Mouse (Mus musculus) limb, embryonic 11.5 days (tissue): Measurements from ENCODE around the gene Ly6g5b. TPM values are rescaled to one million over a fixed set of nuclear protein-coding genes. Genes with fewer than 3 reads are reported as not detected.

Source experiments
- ATAC-seq: fragments of 200-750 bp; cut with Nextera tagmentation; 2 replicates; pipeline ENCODE4 v1.8.0; 2017; ENCODE audit warnings: low read depth; ENCODE audit not compliant: insufficient number of reproducible peaks, low FRiP score, low TSS enrichment
- DNase-seq: peaks from one replicate; pipeline ENCODE4 v3.0.0-alpha.2; 2015; ENCODE audit warnings: low spot score
- H3K27ac ChIP-seq: fragments of 300-500 bp; sonication (generic); replicated peaks from 2 replicates; pipeline ENCODE4 v1.5.1; 2014; ENCODE audit warnings: low read depth, mild to moderate bottlenecking, low read length
- H3K27me3 ChIP-seq: fragments of 300-500 bp; sonication (generic); 2 replicates; pipeline ENCODE4 v1.6.1; 2014; ENCODE audit warnings: mild to moderate bottlenecking, low read length, mixed read lengths; ENCODE audit not compliant: control insufficient read depth, insufficient read depth
- H3K36me3 ChIP-seq: fragments of 300-500 bp; sonication (generic); 2 replicates; pipeline ENCODE4 v1.6.1; 2014; ENCODE audit warnings: mild to moderate bottlenecking, low read length, moderate library complexity, mixed read lengths; ENCODE audit not compliant: control insufficient read depth, insufficient read depth
- H3K4me1 ChIP-seq: fragments of 300-500 bp; sonication (generic); 2 replicates; pipeline ENCODE4 v1.6.1; 2014; ENCODE audit warnings: low read length, mixed read lengths; ENCODE audit not compliant: control insufficient read depth, insufficient read depth
- H3K4me2 ChIP-seq: fragments of 300-500 bp; sonication (generic); 2 replicates; pipeline ENCODE4 v1.6.1; 2014; ENCODE audit warnings: low read depth, mild to moderate bottlenecking, moderate library complexity; ENCODE audit not compliant: severe bottlenecking
- H3K4me3 ChIP-seq: fragments of 300-500 bp; sonication (generic); 2 replicates; pipeline ENCODE4 v1.5.1; 2014; ENCODE audit warnings: low read depth, low read length
- H3K9ac ChIP-seq: fragments of 300-500 bp; sonication (generic); 2 replicates; pipeline ENCODE4 v1.6.1; 2014; ENCODE audit warnings: mild to moderate bottlenecking, low read length
- H3K9me3 ChIP-seq: fragments of 300-500 bp; sonication (generic); 2 replicates; pipeline ENCODE4 v1.6.1; 2016; ENCODE audit warnings: low read length; ENCODE audit not compliant: control insufficient read depth
- WGBS: fragments of 180-500 bp; shearing (Covaris S2); extraction: QIAGEN DNeasy Blood & Tissue Kit; methylation state at CpG from one replicate; pipeline ENCODE4 v1.1.7; 2014; 5-methylcytosine and 5-hydroxymethylcytosine counted together
- polyA plus RNA-seq: library from polyadenylated mRNA; unstranded; fragments of >200 nt; fragmentation: Nextera tagmentation; extraction: Ambion mirVana; gene quantifications from 2 replicates; pipeline ENCODE4 v1.2.1, GENCODE M21; 2014

The Ly6g5b gene
- polyA plus RNA-seq, 1 experiment from 2014 or later, result 0.75 TPM

- no peaks in the 10 kb centered on the region for H3K4me1 ChIP-seq
- 79% methylated on average over 10 of the region's 10 CpGs for WGBS
- no peak overlapping the region for H3K27ac ChIP-seq
- H3K9ac ChIP-seq, result no peak overlapping the region
- ATAC-seq (no peak), DNase-seq (no peak)
- peaks cover 23% of the 10 kb centered on the region; the same call in 1 of the 2 replicates for H3K36me3 ChIP-seq
- H3K4me3 ChIP-seq, result no peak overlapping the region
- no peak overlapping the region for H3K4me2 ChIP-seq
- no peaks in the 10 kb centered on the region for H3K9me3 ChIP-seq
- no peaks in the 10 kb centered on the region for H3K27me3 ChIP-seq
Observed at GRCm38 (mm10) chr17:35100196-35100765, 14.9 kb downstream of the Ly6g5b start.

- no peak overlapping the region for H3K4me3 ChIP-seq
- no peak for DNase-seq
- no peak overlapping the region for H3K27ac ChIP-seq
- peaks cover 23% of the 10 kb centered on the region for H3K36me3 ChIP-seq
- 86% methylated on average over 12 of the region's 12 CpGs for whole genome bisulfite sequencing
- H3K9me3 ChIP-seq, result no peaks in the 10 kb centered on the region
- H3K27me3 ChIP-seq, result no peaks in the 10 kb centered on the region
- H3K9ac ChIP-seq, result no peak overlapping the region
- no peak overlapping the region for H3K4me2 ChIP-seq
- no peak for ATAC-seq
- no peaks in the 10 kb centered on the region for H3K4me1 ChIP-seq
Observed at GRCm38 (mm10) chr17:35097164-35097655, 18.0 kb downstream of the Ly6g5b start.

- WGBS, result 85% methylated on average over 12 of the region's 12 CpGs
- DNase-seq, result no peak
- H3K9ac ChIP-seq, result no peak overlapping the region
- H3K4me3 ChIP-seq, result no peak overlapping the region
- no peak for ATAC-seq
- no peaks in the 10 kb centered on the region for H3K27me3 ChIP-seq
- no peaks in the 10 kb centered on the region for H3K4me1 ChIP-seq
- H3K36me3 ChIP-seq, result peaks cover 23% of the 10 kb centered on the region
- no peak overlapping the region for H3K4me2 ChIP-seq
- no peaks in the 10 kb centered on the region for H3K9me3 ChIP-seq
- H3K27ac ChIP-seq, result no peak overlapping the region
Observed at GRCm38 (mm10) chr17:35096597-35096996, 18.6 kb downstream of the Ly6g5b start.

- ATAC-seq (no peak), DNase-seq (no peak)
- H3K27me3 ChIP-seq, result no peaks in the 10 kb centered on the region
- H3K9ac ChIP-seq, result no peak overlapping the region
- no peak overlapping the region for H3K4me2 ChIP-seq
- no peaks in the 10 kb centered on the region for H3K9me3 ChIP-seq
- H3K27ac ChIP-seq, result no peak overlapping the region
- peaks cover 16% of the 10 kb centered on the region for H3K36me3 ChIP-seq
- no peaks in the 10 kb centered on the region for H3K4me1 ChIP-seq
- 89% methylated on average over 15 of the region's 15 CpGs for WGBS
- H3K4me3 ChIP-seq, result no peak overlapping the region
Observed at GRCm38 (mm10) chr17:35094475-35095365, 20.5 kb downstream of the Ly6g5b start.

GRCm38 (mm10) chr17:35092403-35093198 is 22.6 kb downstream of the Ly6g5b start:
- Histone ChIP-seq H3K4me2 (no peak overlapping the region), H3K4me3 (no peak overlapping the region), H3K9ac (no peak overlapping the region), H3K27ac (no peak overlapping the region), H3K36me3 (peaks cover 9% of the 10 kb centered on the region), H3K9me3 (no peaks in the 10 kb centered on the region), H3K27me3 (no peaks in the 10 kb centered on the region), H3K4me1 (no peaks in the 10 kb centered on the region)
- 87% methylated on average over 14 of the region's 14 CpGs for WGBS
- DNase-seq (no peak), ATAC-seq (no peak)

- Histone ChIP-seq H3K4me2 (peak overlapping the region; percentile 71), H3K27me3 (no peaks in the 10 kb centered on the region), H3K27ac (no peak overlapping the region), H3K36me3 (peaks cover 3% of the 10 kb centered on the region), H3K4me3 (peak overlapping the region; percentile 58; the same call in 1 of the 2 replicates), H3K4me1 (no peaks in the 10 kb centered on the region), H3K9ac (peak overlapping the region; percentile 96; the same call in 1 of the 2 replicates), H3K9me3 (no peaks in the 10 kb centered on the region)
- 74% methylated on average over 8 of the region's 8 CpGs for whole genome bisulfite sequencing
- ATAC-seq (no peak), DNase-seq (no peak)
Observed at GRCm38 (mm10) chr17:35090166-35090932, 24.9 kb downstream of the Ly6g5b start.

GRCm38 (mm10) chr17:35088825-35089644 is 26.2 kb downstream of the Ly6g5b start, which contains the start of gene Abhd16a:
Abhd16a (plus strand) TSS chr17:35089263.
- Histone ChIP-seq H3K36me3 (no peaks in the 10 kb centered on the region; the same call in 1 of the 2 replicates), H3K27me3 (no peaks in the 10 kb centered on the region), H3K4me2 (peak within 1 kb of the TSS; percentile 71), H3K4me3 (peak within 1 kb of the TSS; percentile 58), H3K9me3 (no peaks in the 10 kb centered on the region), H3K27ac (peak within 1 kb of the TSS; percentile 86), H3K4me1 (no peaks in the 10 kb centered on the region), H3K9ac (peak within 1 kb of the TSS; percentile 96)
- DNase-seq (peak; percentile 95), ATAC-seq (peak; percentile 97)
- 4% methylated on average over 62 of the region's 67 CpGs for WGBS
